Mouse (Mus musculus) olfactory bulb, adult 2 months (tissue): ENCODE data around the gene Sphk2.

ENCODE experiments used
- CTCF ChIP-seq: fragments of 200-500 bp; IDR thresholded peaks from 2 replicates; pipeline ENCODE4 v1.5.1; 2012; ENCODE audit warnings: low read depth, mild to moderate bottlenecking, low read length, moderate library complexity; ENCODE audit not compliant: insufficient read depth
- POLR2A ChIP-seq: fragments of 200-500 bp; IDR thresholded peaks from 2 replicates; pipeline ENCODE4 v1.6.1; 2012; ENCODE audit warnings: mild to moderate bottlenecking, low read depth, low read length, moderate library complexity; ENCODE audit not compliant: insufficient read depth

DNA sequence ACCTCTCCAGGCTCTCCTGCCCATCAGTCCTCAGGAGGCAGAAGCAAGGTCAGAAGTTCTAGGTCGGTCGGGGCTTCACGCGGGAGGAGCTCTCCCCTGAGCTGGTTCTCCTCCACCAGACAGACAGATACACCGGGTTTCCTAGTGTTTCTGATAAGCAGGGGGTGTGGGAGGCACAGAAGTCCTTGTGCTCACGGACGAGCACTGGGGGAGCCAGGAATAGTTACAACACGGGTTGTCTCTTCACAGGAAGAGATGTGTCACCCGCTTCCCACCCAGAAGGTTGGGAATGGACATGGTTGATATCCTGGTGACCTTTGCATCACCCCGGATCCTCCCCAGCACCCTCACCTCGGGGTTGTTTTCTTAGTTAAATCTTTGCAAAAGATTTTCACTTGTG is 28.0 kb downstream of the Sphk2 start:
- TF ChIP-seq CTCF (no peak), POLR2A (no peak)
